Mouse (Mus musculus): ENCODE measurements at regions not wholly inside any gene's neighbourhood (a gene's known extent, or its start where the extent isn't known, plus 50 kb on each side); places are given as distances from the start of the nearest gene placed in this dataset.

DNA sequence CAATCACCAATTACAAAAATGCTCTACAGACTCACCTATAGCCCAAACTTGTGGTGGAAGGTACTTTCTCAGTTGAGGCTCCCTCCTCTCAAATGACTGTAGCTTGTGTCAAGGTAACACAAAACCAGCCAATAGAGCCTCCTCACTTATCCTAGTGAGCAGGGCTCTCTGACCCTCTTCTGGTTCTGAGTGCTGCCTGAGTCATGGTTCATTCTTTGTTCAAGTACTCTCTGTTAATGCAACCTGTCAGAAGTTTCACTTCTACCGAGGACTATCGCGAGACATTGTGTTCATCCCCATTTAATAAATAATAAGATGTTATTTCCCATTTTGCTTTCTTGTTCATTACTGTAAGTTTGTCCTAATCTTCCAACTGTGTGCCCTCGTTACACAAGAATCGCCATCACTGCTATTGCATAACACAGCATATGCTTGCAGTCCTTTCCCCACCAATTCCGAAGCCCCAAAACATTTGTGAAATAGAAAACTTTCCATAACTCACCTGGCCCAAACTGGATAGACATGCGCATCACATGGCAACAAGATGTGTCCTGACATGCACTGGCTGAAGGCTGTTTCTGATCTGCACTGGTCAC, 59.6 kb upstream of the Nabp1 start:
- no peak for TF ChIP-seq GATA1 (IDR thresholded peaks at IDR 0.05; ENCODE audit: low read length)

- no peak for TF ChIP-seq GATA1 (IDR thresholded peaks at IDR 0.05; ENCODE audit: low read length)
These were observed 57.9 kb upstream of the Nabp1 start for GRCm38 (mm10) chr1:51536076-51536475.

- TF ChIP-seq GATA1 (IDR thresholded peaks at IDR 0.05; ENCODE audit: low read length) = no peak
These were observed 57.2 kb upstream of the Nabp1 start for GRCm38 (mm10) chr1:51535414-51535813.

GRCm38 (mm10) chr1:51531360-51531759, 53.1 kb upstream of the Nabp1 start:
- no peak for TF ChIP-seq GATA1 (IDR thresholded peaks at IDR 0.05; ENCODE audit: low read length)

DNA sequence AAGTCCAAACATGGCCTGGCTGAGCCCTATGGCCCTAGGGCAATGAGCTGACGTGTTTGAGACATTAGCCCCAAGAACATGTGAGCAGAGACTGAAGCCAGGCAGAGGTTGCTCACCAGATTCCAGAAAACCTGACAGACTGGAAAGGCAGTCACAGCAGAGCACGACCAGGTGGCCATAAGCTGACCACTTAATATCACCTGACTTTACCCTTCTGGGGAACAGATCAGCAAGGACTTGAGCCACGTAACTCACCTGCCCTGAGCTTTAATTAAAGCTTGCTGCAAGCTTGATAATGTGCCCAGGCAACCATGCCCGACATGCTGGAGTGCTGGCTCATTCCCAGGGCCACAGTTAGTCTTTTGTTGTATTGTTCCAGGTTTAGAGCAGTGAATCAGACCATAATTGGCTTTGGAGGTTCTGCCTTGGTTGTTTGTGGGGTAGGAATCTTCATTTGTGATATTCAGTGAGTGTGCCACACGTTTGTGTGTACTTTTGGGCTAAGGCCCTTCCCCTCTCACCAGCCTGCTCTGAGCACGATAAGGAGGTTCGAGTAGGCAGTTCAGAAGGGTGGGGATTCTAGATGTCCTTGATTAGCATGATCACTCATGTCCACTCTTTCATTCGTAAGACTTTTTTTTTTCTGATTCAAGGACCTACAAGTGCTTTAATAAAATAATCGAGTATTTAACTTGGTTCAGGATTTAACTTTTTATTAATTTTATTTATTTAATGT, 52.1 kb upstream of the Nabp1 start:
- TF ChIP-seq GATA1 (IDR thresholded peaks at IDR 0.05; ENCODE audit: low read length) = no peak

- TF ChIP-seq GATA1 (IDR thresholded peaks at IDR 0.05; ENCODE audit: low read length) = no peak
These were observed 51.4 kb upstream of the Nabp1 start for GRCm38 (mm10) chr1:51529653-51530052.

DNA sequence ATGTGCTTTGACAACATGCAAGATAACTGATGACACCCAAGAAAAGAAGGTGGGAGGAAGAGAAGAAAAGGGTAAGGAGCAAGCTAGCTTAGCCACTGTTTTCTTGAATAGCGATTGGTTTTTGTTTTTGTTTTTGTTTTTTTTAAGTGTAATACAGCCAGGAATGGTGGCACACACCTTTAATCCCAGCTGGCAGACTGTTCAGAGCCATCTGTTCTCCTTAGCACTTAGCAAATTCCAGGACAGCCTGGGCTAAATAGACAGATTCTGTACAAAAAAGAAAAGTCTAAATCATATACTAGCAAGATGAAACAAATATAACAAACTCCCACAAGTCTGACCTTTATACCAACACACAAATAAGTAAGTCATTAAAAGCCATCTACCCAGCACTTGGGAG, 50.4 kb upstream of the Nabp1 start:
- TF ChIP-seq GATA1 (IDR thresholded peaks at IDR 0.05; ENCODE audit: low read length) = no peak

Data from G1E-ER4 (cell line).